Mouse (Mus musculus): ENCODE data around the gene Ccdc155. TPM values are rescaled to one million over a fixed set of nuclear protein-coding genes. Genes with fewer than 3 reads are reported as not detected.

Gene Ccdc155
- total RNA-seq, 2 experiments from 2014 or later, result not detected

DNA sequence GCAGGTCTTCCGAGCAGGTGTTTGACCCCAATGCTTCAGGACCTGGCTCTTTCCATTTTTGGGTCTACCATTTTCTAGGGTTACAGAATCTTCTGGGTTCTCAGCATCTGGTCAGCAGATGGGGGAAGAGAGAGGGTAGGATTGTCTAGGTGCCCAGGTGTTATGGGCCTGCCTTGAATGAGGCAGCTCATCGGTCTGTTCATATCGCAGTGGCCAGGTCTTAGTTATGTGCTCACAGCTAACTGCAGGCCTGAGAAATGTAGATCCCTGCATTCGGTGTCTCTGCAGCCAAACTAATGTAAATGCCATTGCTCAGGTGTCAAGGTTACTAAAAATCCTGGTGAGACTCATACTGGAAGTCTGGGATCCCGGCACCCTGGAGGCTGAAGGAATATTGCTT is 21.7 kb upstream of the Ccdc155 start:
- DNase-seq, result no peak

DNA sequence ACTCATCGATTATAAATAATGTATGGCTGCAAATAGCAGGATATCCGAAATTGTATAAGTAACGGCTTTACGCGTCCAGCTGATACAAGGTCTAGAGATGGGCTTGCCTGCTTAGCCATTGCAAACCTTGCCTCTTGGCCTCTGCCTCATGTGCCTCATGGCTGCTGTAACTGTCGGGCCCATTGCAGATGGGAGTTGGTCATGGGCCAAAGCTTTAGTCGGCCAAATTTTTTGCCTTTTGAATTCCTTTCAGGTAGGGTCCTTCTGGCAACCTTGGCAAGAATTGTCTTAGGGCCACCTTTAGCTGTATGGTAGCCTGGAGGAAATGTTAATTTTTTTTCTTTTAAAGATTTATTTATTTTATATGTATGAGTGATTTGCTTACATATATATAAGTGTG is 20.1 kb upstream of the Ccdc155 start:
- DNase-seq, result no peak

DNA sequence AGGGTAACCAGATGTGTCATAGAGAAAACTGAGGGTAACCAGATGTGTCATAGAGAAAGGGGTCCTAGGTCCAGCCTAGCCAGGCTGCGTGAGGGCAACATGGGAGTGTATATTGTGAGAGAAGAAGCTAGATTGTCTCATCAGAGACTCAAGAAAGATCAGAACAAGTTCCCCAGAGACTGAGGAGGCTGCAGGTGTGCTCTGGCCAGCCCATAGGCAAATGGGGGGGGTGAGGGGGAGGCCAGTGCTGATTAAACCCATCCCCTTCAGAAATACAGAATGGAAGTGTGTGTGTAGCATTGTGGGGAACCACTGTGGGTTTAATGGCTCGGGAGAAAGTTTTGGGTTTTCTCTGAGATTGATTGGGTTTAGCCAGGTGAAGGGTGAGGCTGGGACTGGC is 17.0 kb upstream of the Ccdc155 start:
- no peak for DNase-seq

GRCm38 (mm10) chr7:45216442-45217183 is 11.9 kb upstream of the Ccdc155 start:
- peak; percentile 64 to 82 for DNase-seq

- peak; percentile 60 to 75 for DNase-seq
These were observed 11.2 kb upstream of the Ccdc155 start, which contains the start of gene Tead2 for GRCm38 (mm10) chr7:45215673-45216441. TSS of gene Tead2 (plus strand) at chr7:45215753.

GRCm38 (mm10) chr7:45213708-45214107 is 9.0 kb upstream of the Ccdc155 start:
- DNase-seq, result no peak

DNA sequence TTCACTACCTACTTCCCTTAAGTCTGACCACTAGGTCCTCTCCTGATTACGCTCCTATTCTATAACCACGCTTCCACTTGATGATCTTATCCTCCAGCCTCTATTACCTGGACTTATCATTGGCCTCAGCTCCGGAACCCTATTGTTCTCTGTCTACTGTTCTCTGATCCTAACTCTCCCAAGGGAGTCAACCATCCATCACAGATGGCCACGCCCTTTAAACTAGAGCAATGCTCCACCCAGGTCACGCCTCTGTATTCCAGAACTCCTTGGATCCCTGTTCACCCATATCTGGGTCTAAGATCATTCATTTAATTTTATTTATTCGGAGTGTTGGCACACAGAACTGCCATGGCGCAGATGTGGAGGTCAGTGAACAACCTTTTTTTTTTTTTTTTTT is 7.7 kb upstream of the Ccdc155 start:
- DNase-seq, result no peak

DNA sequence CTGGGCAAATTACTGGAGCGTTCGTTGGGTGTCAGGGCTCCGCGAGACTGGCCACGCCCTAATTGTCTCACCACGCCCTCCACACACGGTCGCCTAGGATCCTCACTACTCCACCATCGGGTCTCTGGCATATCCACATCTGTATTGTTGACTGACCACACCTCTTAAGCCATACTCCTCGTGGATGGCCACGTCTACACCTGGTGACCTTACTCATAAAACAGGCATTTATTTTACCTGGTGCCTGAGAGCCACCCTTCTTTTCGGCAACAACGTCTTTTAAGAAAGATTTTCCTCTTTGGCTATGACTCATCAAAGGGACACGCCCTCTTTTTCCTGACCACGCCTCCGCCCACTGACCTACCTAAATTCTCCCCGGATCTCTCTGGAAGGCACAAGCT is 7.2 kb upstream of the Ccdc155 start, which contains the start of gene Dkkl1:
Dkkl1 (minus strand) TSS at position 297 of the 401 bp plus-strand sequence.
- DNase-seq, result no peak

DNA sequence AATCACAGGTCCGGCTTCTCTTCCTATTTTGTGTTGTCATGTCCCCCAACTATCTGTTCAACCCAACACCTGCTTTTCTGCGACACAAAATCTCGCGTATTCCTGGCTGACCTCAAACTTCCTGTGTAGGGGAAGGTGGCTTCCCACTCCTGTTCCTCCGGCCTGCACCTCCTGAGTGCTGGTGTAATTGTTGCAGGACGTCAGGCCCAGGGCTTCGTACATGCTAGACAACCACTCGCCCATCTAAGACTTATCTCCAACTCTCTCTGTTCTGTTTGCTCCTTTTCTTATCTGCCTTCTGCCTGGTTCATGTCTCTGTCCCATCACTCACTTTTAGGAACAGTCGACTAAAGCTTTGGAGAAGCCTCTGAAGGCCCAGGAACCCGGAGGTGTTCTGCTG is 6.4 kb upstream of the Ccdc155 start:
- no peak for DNase-seq

DNA sequence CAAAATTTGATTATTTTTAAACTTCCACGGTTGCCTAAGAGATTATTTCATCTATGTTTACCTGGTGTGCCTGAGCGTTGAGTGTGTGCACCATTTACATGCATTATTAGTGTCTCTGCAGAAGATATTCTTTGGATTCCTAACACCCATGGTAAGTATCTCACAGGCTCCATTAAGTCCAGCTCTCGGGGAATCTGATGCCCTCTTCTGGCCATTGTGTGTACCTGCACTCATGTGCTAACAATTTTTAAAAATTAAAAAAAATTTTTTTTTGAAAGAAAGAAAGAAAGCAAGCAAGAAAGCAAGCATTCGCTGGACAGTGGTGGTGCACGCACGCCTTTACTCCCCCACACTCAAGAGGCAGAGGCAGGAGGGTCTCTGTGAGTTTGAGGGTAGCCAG is 3.6 kb upstream of the Ccdc155 start:
- DNase-seq, result no peak

DNA sequence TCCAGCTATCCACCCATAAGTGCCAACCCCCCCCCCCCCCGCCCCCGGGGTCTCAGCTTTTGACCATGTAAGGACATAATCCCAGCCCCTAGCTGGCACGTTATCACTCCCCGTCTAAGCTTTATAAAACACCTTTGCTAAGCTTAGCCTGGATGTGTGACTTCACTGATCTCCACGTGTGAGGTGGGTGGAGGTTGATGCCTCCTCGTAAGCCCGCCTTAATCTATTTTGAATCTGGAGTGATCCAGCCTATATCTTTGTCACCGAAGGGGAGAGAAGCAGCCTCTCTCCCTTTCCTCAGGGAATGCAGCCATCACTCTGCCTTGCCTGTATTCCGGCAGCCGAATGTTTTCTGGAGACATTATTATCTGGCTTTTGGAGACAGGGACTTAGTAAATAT is 2.0 kb downstream of the Ccdc155 start:
- DNase-seq, result no peak

- DNase-seq, result no peak
These were observed 5.7 kb downstream of the Ccdc155 start for GRCm38 (mm10) chr7:45198961-45199360.

- DNase-seq, result peak; percentile 86
These were observed 6.3 kb downstream of the Ccdc155 start for GRCm38 (mm10) chr7:45198435-45198834.

- no peak for DNase-seq
These were observed 7.7 kb downstream of the Ccdc155 start for GRCm38 (mm10) chr7:45196994-45197393.

DNA sequence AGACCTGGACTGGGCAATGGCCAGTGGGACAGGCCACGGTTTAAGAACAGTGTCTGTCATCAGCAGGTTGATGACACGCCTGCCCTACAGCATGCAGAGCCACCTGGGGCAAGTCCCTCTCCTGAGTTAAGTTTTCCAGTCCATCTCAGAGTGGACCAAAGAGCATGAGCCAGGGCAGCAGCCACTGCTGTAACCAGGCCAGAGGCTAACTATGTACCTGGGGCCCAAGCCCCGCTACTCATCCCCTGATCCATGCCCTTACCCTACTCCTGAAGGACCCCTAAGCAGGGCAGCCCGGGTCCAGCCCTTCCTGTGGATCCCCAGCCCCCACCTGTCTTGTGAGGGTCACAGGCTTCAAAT is 8.5 kb downstream of the Ccdc155 start:
- no peak for DNase-seq

DNA sequence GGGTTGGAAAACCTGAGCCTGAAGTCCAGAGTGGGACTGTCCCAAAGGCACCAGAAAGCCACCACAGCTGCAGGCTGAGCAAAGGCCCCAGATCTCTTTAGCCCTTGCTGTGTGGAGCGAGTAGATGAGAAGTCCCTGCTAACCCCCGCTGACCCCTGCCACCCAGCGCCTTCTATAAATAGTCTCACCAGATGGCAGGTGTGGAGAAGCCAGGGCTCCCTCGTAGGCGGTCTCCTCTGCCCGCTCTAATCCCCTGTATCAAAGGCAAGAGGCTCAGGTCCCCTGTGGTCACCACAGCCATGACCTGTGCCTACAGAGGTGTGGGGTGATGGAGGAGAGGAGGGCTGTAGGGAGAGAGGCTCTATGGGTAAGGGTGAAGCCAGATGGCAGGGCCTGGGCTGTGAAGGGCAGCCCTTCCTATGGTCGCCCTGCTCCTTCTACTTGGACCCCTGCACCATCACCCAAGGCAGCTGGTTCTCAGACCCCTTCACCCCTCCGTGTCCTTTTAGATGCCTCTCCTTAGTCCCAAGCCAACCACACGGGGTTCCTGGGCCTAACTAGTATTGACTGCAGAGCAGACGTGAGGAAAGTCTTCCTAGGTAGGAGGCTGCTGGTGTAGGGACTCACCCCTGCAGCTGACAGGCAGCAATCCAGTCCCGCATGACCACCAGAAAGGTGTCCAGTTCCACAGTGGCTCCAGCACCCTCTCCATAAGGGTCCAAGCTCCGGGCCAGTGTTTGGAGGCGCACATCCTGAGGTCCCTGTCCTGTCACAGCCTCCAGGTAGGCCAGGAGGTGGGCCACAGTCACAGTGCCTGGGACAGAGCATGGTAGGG is 9.1 kb downstream of the Ccdc155 start:
- DNase-seq, result no peak

DNA sequence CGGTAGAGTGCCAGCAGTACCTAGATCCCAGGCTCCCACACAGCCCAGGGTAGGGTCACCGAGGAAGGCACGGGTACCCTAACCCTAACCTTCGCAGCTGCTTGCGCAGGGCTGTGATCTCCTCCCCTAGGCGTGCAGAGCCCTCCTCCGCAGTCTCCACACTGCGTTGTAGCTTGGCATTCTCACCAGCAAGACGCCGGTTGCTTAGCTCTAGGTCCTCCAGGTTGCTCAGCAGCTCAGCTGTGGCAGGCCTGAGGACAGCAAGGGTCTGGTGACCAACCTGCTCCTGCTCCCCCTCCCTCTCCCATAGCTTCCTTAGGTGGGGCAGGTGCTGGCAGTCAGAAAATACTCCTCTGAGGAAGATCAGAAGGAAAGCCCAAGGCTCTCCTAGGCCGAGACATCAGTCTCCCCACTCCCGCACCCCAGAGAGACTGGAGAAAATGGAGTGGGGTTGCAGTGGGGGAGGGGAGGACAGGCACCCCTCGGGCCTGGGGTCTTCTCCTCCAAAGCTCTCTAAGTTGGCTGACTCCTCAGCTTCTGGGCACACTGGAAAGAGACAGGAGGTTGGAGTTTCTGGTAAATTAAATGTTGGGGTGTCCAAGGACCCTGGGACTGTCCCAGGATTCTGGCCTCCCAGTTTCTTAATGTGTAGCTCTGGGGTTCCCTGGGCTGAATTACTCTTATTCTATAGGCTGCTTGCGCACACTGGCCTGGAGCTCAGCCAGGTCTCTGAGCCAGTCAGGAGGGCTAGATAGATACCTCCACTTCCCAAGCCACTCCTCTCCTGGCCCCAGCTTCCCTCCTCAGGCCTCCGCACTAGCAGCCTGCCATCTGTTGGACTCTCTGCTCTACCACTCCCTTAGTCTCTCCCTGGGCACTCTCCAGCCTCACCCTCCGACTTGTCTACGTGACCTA is 10.6 kb downstream of the Ccdc155 start:
- DNase-seq, result no peak

DNA sequence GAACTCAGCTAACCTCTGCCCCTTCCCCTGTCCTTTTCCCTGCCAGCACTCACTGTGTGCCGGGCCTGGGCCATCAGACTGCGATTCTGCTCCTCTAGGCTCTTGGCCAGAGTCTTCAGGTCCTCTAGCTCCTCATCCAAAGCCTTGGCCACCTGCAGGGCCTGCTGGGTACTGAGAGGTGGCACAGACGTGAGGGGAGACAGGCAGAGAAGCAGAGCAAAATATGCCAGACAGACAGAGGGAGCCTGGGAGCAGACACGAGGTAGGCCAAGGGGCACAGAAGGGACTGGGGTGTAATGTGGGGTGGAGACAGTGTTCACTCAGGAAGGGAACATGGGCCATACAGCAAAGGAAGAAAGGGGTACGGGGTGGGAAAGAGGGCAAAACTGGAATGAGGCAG is 11.3 kb downstream of the Ccdc155 start:
- DNase-seq, result no peak

GRCm38 (mm10) chr7:45192585-45193310 is 11.9 kb downstream of the Ccdc155 start:
- no peak for DNase-seq

- DNase-seq, result no peak
These were observed 12.8 kb downstream of the Ccdc155 start for GRCm38 (mm10) chr7:45191803-45192363.

DNA sequence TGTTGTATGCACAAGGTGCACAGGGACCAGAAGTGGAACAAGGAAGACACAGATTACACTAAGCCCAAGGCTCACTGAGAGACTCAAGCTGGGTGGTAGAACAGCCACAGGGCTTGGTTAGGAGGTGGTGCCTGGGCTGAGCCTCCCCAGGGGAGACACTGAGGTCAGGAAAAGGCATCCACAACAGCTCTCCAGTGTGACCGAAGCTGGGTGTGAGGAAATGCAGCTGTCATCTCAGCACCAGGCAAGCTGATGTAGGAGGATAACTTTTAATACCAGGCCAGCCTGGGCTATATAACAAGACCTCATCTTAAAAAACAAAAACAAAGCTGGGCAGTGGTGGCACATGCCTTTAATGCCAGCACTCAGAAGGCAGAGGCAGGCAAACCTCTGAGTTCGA is 13.5 kb downstream of the Ccdc155 start:
- DNase-seq, result no peak
